Mouse (Mus musculus) embryo, embryonic 10 days (tissue): Measurements from ENCODE around the gene Ola1.
A peak's percentile ranks its signal among the peaks of the same experiment; 100 is the strongest.

Experiments used
- DNase-seq: peaks from one replicate; pipeline ENCODE4 v3.0.0-alpha.2; 2015; ENCODE audit warnings: low spot score

Ola1 gene

GRCm38 (mm10) chr2:73063911-73064619, 154.7 kb downstream of the Ola1 start:
- DNase-seq: no peak

- DNase-seq: no peak
Observed at GRCm38 (mm10) chr2:73060259-73060585, 158.5 kb downstream of the Ola1 start.

- DNase-seq: peak; percentile 48
Observed at GRCm38 (mm10) chr2:73059550-73060258, 159.0 kb downstream of the Ola1 start.

GRCm38 (mm10) chr2:73058344-73058743, 160.4 kb downstream of the Ola1 start:
- DNase-seq: no peak

- no peak for DNase-seq
Observed at GRCm38 (mm10) chr2:73057589-73057988, 161.1 kb downstream of the Ola1 start.

GRCm38 (mm10) chr2:73056090-73056956, 162.4 kb downstream of the Ola1 start:
- DNase-seq: no peak

GRCm38 (mm10) chr2:73053791-73054490, 164.8 kb downstream of the Ola1 start:
- no peak for DNase-seq

GRCm38 (mm10) chr2:73050401-73050800, 168.3 kb downstream of the Ola1 start:
- DNase-seq: no peak

- no peak for DNase-seq
Observed at GRCm38 (mm10) chr2:73049977-73050376, 168.7 kb downstream of the Ola1 start.

- no peak for DNase-seq
Observed at GRCm38 (mm10) chr2:73049001-73049684, 169.6 kb downstream of the Ola1 start.

- DNase-seq: peak; percentile 24
Observed at GRCm38 (mm10) chr2:73047061-73047741, 171.5 kb downstream of the Ola1 start.

- no peak for DNase-seq
Observed at GRCm38 (mm10) chr2:73046576-73046975, 172.1 kb downstream of the Ola1 start.

GRCm38 (mm10) chr2:73045505-73045904, 173.2 kb downstream of the Ola1 start:
- no peak for DNase-seq
